Mouse (Mus musculus): Measurements from ENCODE around the gene Ttc17. TPM values are rescaled to one million over a fixed set of nuclear protein-coding genes. Genes with fewer than 3 reads are reported as not detected.

The Ttc17 gene
- total and polyA plus RNA-seq, 3 experiments, result 16.6 to 35.4 (median 34.6) TPM

- no peak for DNase-seq
- TF ChIP-seq POLR2A (IDR thresholded peaks at IDR 0.05; ENCODE audit: insufficient read depth, low read depth, low read length), result no peak
- no peak for TF ChIP-seq EP300 (IDR thresholded peaks at IDR 0.05; ENCODE audit: insufficient read depth, low read depth, low read length)
- TF ChIP-seq CTCF (IDR thresholded peaks at IDR 0.05), result no peak
- Histone ChIP-seq H3K4me1 (ENCODE audit: control insufficient read depth, insufficient read depth, low read length) (no peaks in the 10 kb centered on the region), H3K4me3 (no peak overlapping the region), H3K27me3 (ENCODE audit: control insufficient read depth, insufficient read depth, low read length) (no peaks in the 10 kb centered on the region), H3K36me3 (ENCODE audit: control insufficient read depth, insufficient read depth, low read length) (no peaks in the 10 kb centered on the region), H3K9ac (ENCODE audit: low read depth, low read length) (no peak overlapping the region), H3K79me2 (replicated peaks; ENCODE audit: control insufficient read depth, insufficient read depth, low read length) (no peaks in the 10 kb centered on the region), H3K27ac (no peak overlapping the region)
- intact Hi-C loops (cut with DNase I), result no loop called here
- 92% methylated on average over 10 of the region's 10 CpGs for WGBS
Observed at GRCm38 (mm10) chr2:94303984-94304383, 102.5 kb downstream of the Ttc17 start.

GRCm38 (mm10) chr2:94302393-94302792 is 104.1 kb downstream of the Ttc17 start:
- TF ChIP-seq EP300 (IDR thresholded peaks at IDR 0.05; ENCODE audit: insufficient read depth, low read depth, low read length) (no peak), POLR2A (IDR thresholded peaks at IDR 0.05; ENCODE audit: insufficient read depth, low read depth, low read length) (no peak), CTCF (IDR thresholded peaks at IDR 0.05) (no peak)
- no peak overlapping the region for H3K4me3 ChIP-seq
- no peak for DNase-seq
- H3K36me3 ChIP-seq (ENCODE audit: control insufficient read depth, insufficient read depth, low read length), result no peaks in the 10 kb centered on the region
- no peaks in the 10 kb centered on the region for H3K27me3 ChIP-seq (ENCODE audit: control insufficient read depth, insufficient read depth, low read length)
- intact Hi-C loops (cut with DNase I), result no loop called here
- WGBS, result 90% methylated on average over 5 of the region's 5 CpGs
- H3K4me1 ChIP-seq (ENCODE audit: control insufficient read depth, insufficient read depth, low read length), result no peaks in the 10 kb centered on the region
- H3K79me2 ChIP-seq (replicated peaks; ENCODE audit: control insufficient read depth, insufficient read depth, low read length), result no peaks in the 10 kb centered on the region
- H3K27ac ChIP-seq, result no peak overlapping the region
- H3K9ac ChIP-seq (ENCODE audit: low read depth, low read length), result no peak overlapping the region

- TF ChIP-seq POLR2A (IDR thresholded peaks at IDR 0.05; ENCODE audit: insufficient read depth, low read depth, low read length), result no peak
- TF ChIP-seq EP300 (IDR thresholded peaks at IDR 0.05; ENCODE audit: insufficient read depth, low read depth, low read length), result no peak
- 88% methylated on average over 8 of the region's 8 CpGs for WGBS
- intact Hi-C loops (cut with DNase I), result no loop called here
- no peaks in the 10 kb centered on the region for H3K36me3 ChIP-seq (ENCODE audit: control insufficient read depth, insufficient read depth, low read length)
- no peaks in the 10 kb centered on the region for H3K79me2 ChIP-seq (replicated peaks; ENCODE audit: control insufficient read depth, insufficient read depth, low read length)
- no peak overlapping the region for H3K27ac ChIP-seq
- no peak overlapping the region for H3K9ac ChIP-seq (ENCODE audit: low read depth, low read length)
- DNase-seq, result no peak
- H3K4me1 ChIP-seq (ENCODE audit: control insufficient read depth, insufficient read depth, low read length), result no peaks in the 10 kb centered on the region
- no peaks in the 10 kb centered on the region for H3K27me3 ChIP-seq (ENCODE audit: control insufficient read depth, insufficient read depth, low read length)
- H3K4me3 ChIP-seq, result no peak overlapping the region
Observed at GRCm38 (mm10) chr2:94301749-94302148, 104.7 kb downstream of the Ttc17 start.

GRCm38 (mm10) chr2:94297467-94297866 is 109.0 kb downstream of the Ttc17 start:
- Histone ChIP-seq H3K27me3 (ENCODE audit: control insufficient read depth, insufficient read depth, low read length) (no peaks in the 10 kb centered on the region), H3K9ac (ENCODE audit: low read depth, low read length) (no peak overlapping the region), H3K4me3 (no peak overlapping the region), H3K79me2 (replicated peaks; ENCODE audit: control insufficient read depth, insufficient read depth, low read length) (no peaks in the 10 kb centered on the region), H3K27ac (no peak overlapping the region), H3K36me3 (ENCODE audit: control insufficient read depth, insufficient read depth, low read length) (no peaks in the 10 kb centered on the region), H3K4me1 (ENCODE audit: control insufficient read depth, insufficient read depth, low read length) (no peaks in the 10 kb centered on the region)
- intact Hi-C loops (cut with DNase I), result no loop called here
- 77% methylated on average over 3 of the region's 3 CpGs for WGBS
- DNase-seq, result no peak
- TF ChIP-seq EP300 (IDR thresholded peaks at IDR 0.05; ENCODE audit: insufficient read depth, low read depth, low read length) (no peak), CTCF (IDR thresholded peaks at IDR 0.05) (no peak), POLR2A (IDR thresholded peaks at IDR 0.05; ENCODE audit: insufficient read depth, low read depth, low read length) (no peak)

- no peaks in the 10 kb centered on the region for H3K79me2 ChIP-seq (replicated peaks; ENCODE audit: control insufficient read depth, insufficient read depth, low read length)
- no peaks in the 10 kb centered on the region for H3K4me1 ChIP-seq (ENCODE audit: control insufficient read depth, insufficient read depth, low read length)
- intact Hi-C loops (cut with DNase I), result loop anchor here (1.0 to 2.0 kb wide), 3 partner anchors 36 to 256 kb away; no protein-coding TSS in a partner anchor
- no peak overlapping the region for H3K4me3 ChIP-seq
- H3K9ac ChIP-seq (ENCODE audit: low read depth, low read length), result no peak overlapping the region
- H3K27ac ChIP-seq, result no peak overlapping the region
- peak; percentile 54 to 75 for DNase-seq
- TF ChIP-seq EP300 (IDR thresholded peaks at IDR 0.05; ENCODE audit: insufficient read depth, low read depth, low read length) (peak; percentile 76; the same call in 1 of the 2 replicates), POLR2A (IDR thresholded peaks at IDR 0.05; ENCODE audit: insufficient read depth, low read depth, low read length) (no peak), CTCF (IDR thresholded peaks at IDR 0.05) (peak; percentile 95)
- H3K27me3 ChIP-seq (ENCODE audit: control insufficient read depth, insufficient read depth, low read length), result no peaks in the 10 kb centered on the region
- WGBS, result 2% methylated on average over 5 of the region's 5 CpGs
- H3K36me3 ChIP-seq (ENCODE audit: control insufficient read depth, insufficient read depth, low read length), result no peaks in the 10 kb centered on the region
Observed at GRCm38 (mm10) chr2:94290483-94290882, 116.0 kb downstream of the Ttc17 start.

GRCm38 (mm10) chr2:94289659-94290058 is 116.8 kb downstream of the Ttc17 start:
- no peak overlapping the region for H3K4me3 ChIP-seq
- intact Hi-C loops (cut with DNase I), result loop anchor here (1.0 to 2.0 kb wide), 3 partner anchors 35 to 255 kb away; no protein-coding TSS in a partner anchor
- no peak overlapping the region for H3K27ac ChIP-seq
- DNase-seq, result no peak
- no peaks in the 10 kb centered on the region for H3K27me3 ChIP-seq (ENCODE audit: control insufficient read depth, insufficient read depth, low read length)
- no peaks in the 10 kb centered on the region for H3K79me2 ChIP-seq (replicated peaks; ENCODE audit: control insufficient read depth, insufficient read depth, low read length)
- H3K36me3 ChIP-seq (ENCODE audit: control insufficient read depth, insufficient read depth, low read length), result no peaks in the 10 kb centered on the region
- no peaks in the 10 kb centered on the region for H3K4me1 ChIP-seq (ENCODE audit: control insufficient read depth, insufficient read depth, low read length)
- WGBS, result 71% methylated on average over 6 of the region's 6 CpGs
- TF ChIP-seq EP300 (IDR thresholded peaks at IDR 0.05; ENCODE audit: insufficient read depth, low read depth, low read length) (no peak), POLR2A (IDR thresholded peaks at IDR 0.05; ENCODE audit: insufficient read depth, low read depth, low read length) (no peak), CTCF (IDR thresholded peaks at IDR 0.05) (no peak)
- H3K9ac ChIP-seq (ENCODE audit: low read depth, low read length), result no peak overlapping the region
